Comparison of ENCODE assay signal across 28 mouse cellular contexts in genomic region chr8:87175097-87175496, GRCm38 (mm10).
DNase-seq lines count a peak whose midpoint lies in the region; ATAC-seq and TF ChIP-seq lines count a peak whose summit lies in the region.
"Had no signal": no experiment of that assay in that cellular context is flagged by ENCODE, and none has a peak within 500 bp of the region (broad histone marks: within the 10 kb centered on the region; RNA-seq: fewer than 3 reads in every experiment).

No protein-coding gene starts in this region.

- no peaks in the 10 kb centered on the region for H3K9me3 ChIP-seq in kidney, embryonic 14.5 days (ENCODE audit: control insufficient read depth, low read length)
- no peaks in the 10 kb centered on the region for H3K9me3 ChIP-seq in lung, embryonic 14.5 days (ENCODE audit: low read depth, low read length)
- H3K9me3 ChIP-seq in heart, embryonic 11.5 days (replicated peaks; ENCODE audit: control insufficient read depth, low read length), result no peaks in the 10 kb centered on the region
- H3K9me3 ChIP-seq: hindbrain, embryonic 10.5 days; hindbrain, embryonic 15.5 days; limb, embryonic 13.5 days; liver, embryonic 12.5 days; midbrain, embryonic 10.5 days; neural tube, embryonic 12.5 days had no signal

- peak; percentile 10 for DNase-seq in kidney, postnatal 14 days
- peak; percentile 86 for DNase-seq in lung, embryonic 14.5 days
- no peak for DNase-seq in lung, postnatal 36 days
- DNase-seq in 3T3-L1 (ENCODE audit: low read depth, low spot score) (peak; percentile 54), NIH3T3 (ENCODE audit: low read depth) (peak; percentile 62)
- DNase-seq: adrenal gland, postnatal 14 days; cerebellum, adult 2 months; cerebellum, postnatal 14 days; gastrocnemius, postnatal 10 days; heart, postnatal 14 days; kidney, adult 2 months; kidney, postnatal 36 days; layer of hippocampus, adult 9-11 months; liver, postnatal 0 days; lung, postnatal 14 days; thymus, postnatal 14 days had no signal

- ATAC-seq in kidney, embryonic 14.5 days (ENCODE audit: low FRiP score, low TSS enrichment), result no peak
- peak; percentile 68; the same call in 1 of the 2 replicates for ATAC-seq in lung, embryonic 14.5 days (ENCODE audit: insufficient read depth)
- no peak for ATAC-seq in heart, embryonic 11.5 days (replicated peaks; ENCODE audit: insufficient number of reproducible peaks, low FRiP score, low TSS enrichment)
- no peak for ATAC-seq in inflammation-experienced regulatory T-cells, adult 6 months
- ATAC-seq: forebrain, embryonic 16.5 days; liver, embryonic 12.5 days; liver, postnatal 0 days had no signal

- H3K27me3 ChIP-seq in kidney, embryonic 14.5 days (ENCODE audit: control insufficient read depth, insufficient read depth, low read length), result no peaks in the 10 kb centered on the region
- no peaks in the 10 kb centered on the region for H3K27me3 ChIP-seq in lung, embryonic 14.5 days (ENCODE audit: insufficient read depth, low read length)
- no peaks in the 10 kb centered on the region for H3K27me3 ChIP-seq in heart, embryonic 11.5 days (ENCODE audit: control insufficient read depth, insufficient read depth, low read length)
- H3K27me3 ChIP-seq: CH12.LX; hindbrain, embryonic 15.5 days; limb, embryonic 13.5 days; liver, embryonic 12.5 days; neural tube, embryonic 12.5 days had no signal

- H3K27ac ChIP-seq in kidney, embryonic 14.5 days (ENCODE audit: low read depth, low read length), result no peak overlapping the region
- H3K27ac ChIP-seq in lung, embryonic 14.5 days (ENCODE audit: low read depth), result no peak overlapping the region
- no peak overlapping the region for H3K27ac ChIP-seq in heart, embryonic 11.5 days (ENCODE audit: low read depth, low read length)
- H3K27ac ChIP-seq: hindbrain, embryonic 10.5 days; hindbrain, embryonic 15.5 days; limb, embryonic 13.5 days; liver, embryonic 12.5 days; midbrain, embryonic 10.5 days; neural tube, embryonic 12.5 days had no signal

- no peak for TF ChIP-seq CTCF in lung, embryonic 14.5 days (IDR thresholded peaks at IDR 0.05; ENCODE audit: low read depth)

- H3K36me3 ChIP-seq in kidney, embryonic 14.5 days (ENCODE audit: control insufficient read depth, insufficient read depth, low read length), result no peaks in the 10 kb centered on the region
- no peaks in the 10 kb centered on the region for H3K36me3 ChIP-seq in lung, embryonic 14.5 days (ENCODE audit: insufficient read depth)
- H3K36me3 ChIP-seq in heart, embryonic 11.5 days (ENCODE audit: control insufficient read depth, insufficient read depth, low read length), result no peaks in the 10 kb centered on the region
- H3K36me3 ChIP-seq: hindbrain, embryonic 10.5 days; hindbrain, embryonic 15.5 days; limb, embryonic 13.5 days; liver, embryonic 12.5 days; midbrain, embryonic 10.5 days; neural tube, embryonic 12.5 days had no signal

- no peak overlapping the region for H3K4me2 ChIP-seq in kidney, embryonic 14.5 days (replicated peaks; ENCODE audit: low read depth, low read length)
- H3K4me2 ChIP-seq in lung, embryonic 14.5 days, result no peak overlapping the region
- H3K4me2 ChIP-seq in heart, embryonic 11.5 days, result no peak overlapping the region
- H3K4me2 ChIP-seq: hindbrain, embryonic 15.5 days; limb, embryonic 13.5 days; liver, embryonic 12.5 days; neural tube, embryonic 12.5 days had no signal

- H3K4me1 ChIP-seq in kidney, embryonic 14.5 days (ENCODE audit: control insufficient read depth, insufficient read depth, low read length), result no peaks in the 10 kb centered on the region
- no peaks in the 10 kb centered on the region for H3K4me1 ChIP-seq in lung, embryonic 14.5 days (ENCODE audit: insufficient read depth)
- H3K4me1 ChIP-seq in heart, embryonic 11.5 days (ENCODE audit: control insufficient read depth, insufficient read depth, low read length), result no peaks in the 10 kb centered on the region
- H3K4me1 ChIP-seq: hindbrain, embryonic 15.5 days; liver, embryonic 12.5 days; midbrain, embryonic 10.5 days; neural tube, embryonic 12.5 days had no signal

- H3K9ac ChIP-seq in kidney, embryonic 14.5 days (ENCODE audit: low read depth, low read length), result no peak overlapping the region
- H3K9ac ChIP-seq in lung, embryonic 14.5 days, result no peak overlapping the region
- H3K9ac ChIP-seq in heart, embryonic 11.5 days (ENCODE audit: low read depth, low read length), result no peak overlapping the region
- H3K9ac ChIP-seq: hindbrain, embryonic 15.5 days; limb, embryonic 13.5 days; liver, embryonic 12.5 days; liver, postnatal 0 days; neural tube, embryonic 12.5 days had no signal

- no peak overlapping the region for H3K4me3 ChIP-seq in kidney, embryonic 14.5 days (ENCODE audit: low read length)
- H3K4me3 ChIP-seq in lung, embryonic 14.5 days (ENCODE audit: low read depth, low read length), result no peak overlapping the region
- no peak overlapping the region for H3K4me3 ChIP-seq in heart, embryonic 11.5 days (ENCODE audit: low read depth, low read length)
- H3K4me3 ChIP-seq: hindbrain, embryonic 10.5 days; hindbrain, embryonic 15.5 days; limb, embryonic 13.5 days; liver, embryonic 12.5 days; midbrain, embryonic 10.5 days; myocyte; neural tube, embryonic 12.5 days had no signal
